ENCODE assay signal across 9 mouse cellular contexts in genomic region chr2:166676933-166677332, GRCm38 (mm10). TPM values are rescaled to one million over a fixed set of nuclear protein-coding genes. Genes with fewer than 3 reads are reported as not detected.
DNase-seq lines count a peak whose midpoint lies in the region; ATAC-seq lines count a peak whose summit lies in the region.
"Had no signal": no experiment of that assay in that cellular context is flagged by ENCODE, and none has a peak within 500 bp of the region (broad histone marks: within the 10 kb centered on the region; RNA-seq: fewer than 3 reads in every experiment).

No protein-coding gene starts in this region.

- H3K27me3 ChIP-seq in midbrain, embryonic 12.5 days: no peaks in the 10 kb centered on the region

- H3K4me3 ChIP-seq in midbrain, embryonic 12.5 days: no peak overlapping the region

- no peaks in the 10 kb centered on the region for H3K9me3 ChIP-seq in midbrain, embryonic 12.5 days

- no peak for ATAC-seq in midbrain, embryonic 12.5 days (ENCODE audit: low FRiP score, low read depth)

- H3K4me2 ChIP-seq in midbrain, embryonic 12.5 days (replicated peaks): no peak overlapping the region

- H3K36me3 ChIP-seq in midbrain, embryonic 12.5 days: no peaks in the 10 kb centered on the region

- no peak overlapping the region for H3K9ac ChIP-seq in midbrain, embryonic 12.5 days (replicated peaks)

- peaks cover 62% of the 10 kb centered on the region for H3K4me1 ChIP-seq in midbrain, embryonic 12.5 days

- peak; percentile 53 to 62 for DNase-seq in layer of hippocampus, postnatal 10 days (ENCODE audit: low spot score in 2 of 2)
- no peak for DNase-seq in layer of hippocampus, adult 9-10 months (ENCODE audit: low spot score)
- peak; percentile 46 for DNase-seq in adrenal gland, postnatal 10 days
- peak; percentile 88 for DNase-seq in fibroblast of lung, adult 2 months (ENCODE audit: low read depth)
- DNase-seq in embryo, embryonic 9.5 days (ENCODE audit: extremely low spot score): no peak
- no peak for DNase-seq in heart, adult 8-10 months (ENCODE audit: low spot score)
- DNase-seq in embryo, embryonic 10.5 days (ENCODE audit: low spot score): no peak
- DNase-seq: heart, postnatal 36 days had no signal

- 86% methylated on average over 11 of the region's 11 CpGs for WGBS in midbrain, embryonic 12.5 days

- H3K27ac ChIP-seq in midbrain, embryonic 12.5 days (replicated peaks): peak overlapping the region; percentile 32

RNA-seq across cellular contexts. Expression of gene Prex1, which starts 36.7 kb away (rescaled TPM):
- 10 to 100 TPM; 76.6 to 86.9 TPM for total RNA-seq in layer of hippocampus, postnatal 10 days (2021)
- 10 to 100 TPM; 14.2 to 17.1 TPM for total RNA-seq in adrenal gland, postnatal 10 days (2021)
- 26.2 and 27.4 TPM in 2 replicates for polyA plus RNA-seq in midbrain, embryonic 12.5 days (2016; fragmentation: Nextera tagmentation; extraction: Ambion mirVana)
- 1 to 10 TPM; 4.2 to 5.4 (median 4.8) TPM for total RNA-seq in heart, adult 8-10 months (2022)

Comparison
In these comparisons a context has a peak if more than half of its experiments do, and no peak if none do; other contexts are left out.
1. DNase-seq: peak in layer of hippocampus, postnatal 10 days (2 of 2), adrenal gland, postnatal 10 days (single experiment) and fibroblast of lung, adult 2 months (single experiment); none in layer of hippocampus, adult 9-10 months (single experiment), embryo, embryonic 9.5 days (single experiment), heart, adult 8-10 months (single experiment) and embryo, embryonic 10.5 days (single experiment).
2. RNA of gene Prex1, which starts 36.7 kb away (total RNA-seq): 76.6 to 86.9 TPM in layer of hippocampus, postnatal 10 days; 14.2 to 17.1 TPM in adrenal gland, postnatal 10 days and 4.2 to 5.4 TPM in heart, adult 8-10 months; every median in the first group is over 4 times any median in the second.